Mouse (Mus musculus): ENCODE data around the gene Chmp2b. TPM values are rescaled to one million over a fixed set of nuclear protein-coding genes. Genes with fewer than 3 reads are reported as not detected.

Chmp2b gene
- polyA plus RNA-seq, 1 experiment from 2014 or later: 18.4 TPM

DNA sequence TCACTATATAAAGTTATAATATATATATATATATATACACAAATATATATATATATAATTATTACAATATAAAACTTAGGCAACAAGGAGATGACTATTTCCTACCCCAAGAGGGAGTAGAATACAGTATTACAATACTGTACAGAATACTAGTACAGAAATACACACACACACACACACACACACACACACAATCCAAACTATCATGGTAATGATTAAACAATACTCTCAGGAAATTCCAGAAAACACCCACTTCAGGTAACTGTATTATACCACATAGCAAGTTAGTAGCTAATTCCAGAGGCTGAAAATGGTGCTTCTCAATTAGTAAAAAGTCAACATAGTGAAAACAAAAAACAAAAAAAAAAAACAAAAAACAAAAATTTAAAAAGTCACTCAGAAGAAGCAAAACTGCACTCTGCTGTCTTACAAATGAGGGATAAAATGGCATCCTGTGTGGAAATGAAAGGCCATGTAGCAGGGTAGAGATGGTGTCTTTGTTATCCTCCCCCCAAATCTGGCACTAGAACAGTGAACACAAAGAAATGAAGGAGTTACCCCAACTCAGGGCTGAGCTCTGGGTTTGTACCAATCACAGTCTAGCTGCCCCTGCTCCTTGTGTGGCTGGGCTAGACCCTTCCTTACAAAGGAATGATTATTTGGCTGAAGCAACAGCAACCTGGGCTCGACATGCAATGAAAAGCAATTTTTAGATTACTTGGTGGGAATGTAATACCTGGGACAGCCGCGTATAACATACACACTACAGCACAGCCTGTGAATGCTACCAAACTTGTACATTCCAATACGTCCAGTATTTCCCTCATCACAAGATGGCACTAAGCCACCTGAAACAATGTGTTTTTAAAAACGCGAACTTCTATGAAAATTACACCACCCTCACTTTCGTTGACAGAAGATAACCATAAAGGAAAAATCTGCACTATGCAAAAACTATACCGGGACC is 1.2 kb downstream of the Chmp2b start:
- H3K9ac ChIP-seq: peak overlapping the region; percentile 84
- DNase-seq (no peak), ATAC-seq (ENCODE audit: low read depth) (no peak)
- peaks cover 14% of the 10 kb centered on the region for H3K4me1 ChIP-seq (replicated peaks)
- H3K4me2 ChIP-seq: peak overlapping the region; percentile 85
- H3K4me3 ChIP-seq (replicated peaks): peak overlapping the region; percentile 87
- WGBS (ENCODE audit: insufficient replicate concordance): 11% methylated on average over 8 of the region's 8 CpGs
- H3K9me3 ChIP-seq (replicated peaks): no peaks in the 10 kb centered on the region
- no peaks in the 10 kb centered on the region for H3K36me3 ChIP-seq
- H3K27me3 ChIP-seq: no peaks in the 10 kb centered on the region
- H3K27ac ChIP-seq: no peak overlapping the region

DNA sequence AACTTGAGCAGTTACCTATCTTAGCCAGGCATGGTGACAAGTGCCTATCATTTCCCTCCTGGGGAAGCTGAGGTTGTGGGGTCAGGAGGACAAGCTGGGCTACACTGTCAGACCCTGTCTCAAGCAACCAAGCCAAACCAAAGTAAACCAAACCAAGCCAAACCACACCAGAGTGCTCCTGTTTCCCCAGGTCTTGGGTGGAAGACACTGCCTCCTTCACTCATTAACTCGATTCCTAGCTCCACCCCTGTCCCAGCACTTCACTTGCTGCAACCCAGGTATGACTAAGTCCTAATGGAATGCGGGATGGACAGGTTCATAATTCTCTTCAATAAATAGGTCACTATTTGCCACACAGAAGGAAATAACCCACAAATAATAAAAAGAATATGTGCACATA is 2.9 kb downstream of the Chmp2b start:
- H3K27me3 ChIP-seq: no peaks in the 10 kb centered on the region
- DNase-seq (no peak), ATAC-seq (ENCODE audit: low read depth) (no peak)
- WGBS (ENCODE audit: insufficient replicate concordance): 74% methylated on average over 2 of the region's 2 CpGs
- H3K4me1 ChIP-seq (replicated peaks): peaks cover 14% of the 10 kb centered on the region
- no peak overlapping the region for H3K4me2 ChIP-seq
- H3K9me3 ChIP-seq (replicated peaks): no peaks in the 10 kb centered on the region
- H3K36me3 ChIP-seq: no peaks in the 10 kb centered on the region
- no peak overlapping the region for H3K9ac ChIP-seq
- no peak overlapping the region for H3K27ac ChIP-seq
- H3K4me3 ChIP-seq (replicated peaks): no peak overlapping the region

DNA sequence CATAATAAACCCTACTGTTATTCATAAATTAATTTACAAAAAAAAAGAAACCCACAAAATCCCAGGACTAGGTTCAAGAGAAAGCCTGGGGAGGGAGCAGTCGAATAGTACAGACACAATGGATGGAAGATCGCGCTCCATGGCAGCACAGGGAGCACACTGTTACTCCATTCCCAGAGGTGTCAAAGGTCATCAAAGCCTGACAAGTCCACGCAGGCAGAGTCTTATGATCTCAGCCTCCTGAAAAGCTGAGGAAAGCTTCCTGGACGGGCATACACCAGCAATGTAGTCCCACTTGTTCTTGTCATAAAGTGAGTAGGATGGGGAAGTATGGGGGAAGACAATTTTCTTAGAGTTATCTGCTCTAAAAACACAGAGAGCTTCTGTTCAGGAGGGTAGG is 5.2 kb downstream of the Chmp2b start:
- H3K27me3 ChIP-seq: no peaks in the 10 kb centered on the region
- WGBS (ENCODE audit: insufficient replicate concordance): 67% methylated on average over 5 of the region's 5 CpGs
- no peak overlapping the region for H3K9ac ChIP-seq
- peaks cover 9% of the 10 kb centered on the region for H3K4me1 ChIP-seq (replicated peaks)
- no peak overlapping the region for H3K4me3 ChIP-seq (replicated peaks)
- DNase-seq (no peak), ATAC-seq (ENCODE audit: low read depth) (no peak)
- H3K4me2 ChIP-seq: no peak overlapping the region
- H3K27ac ChIP-seq: no peak overlapping the region
- H3K9me3 ChIP-seq (replicated peaks): no peaks in the 10 kb centered on the region
- H3K36me3 ChIP-seq: no peaks in the 10 kb centered on the region

DNA sequence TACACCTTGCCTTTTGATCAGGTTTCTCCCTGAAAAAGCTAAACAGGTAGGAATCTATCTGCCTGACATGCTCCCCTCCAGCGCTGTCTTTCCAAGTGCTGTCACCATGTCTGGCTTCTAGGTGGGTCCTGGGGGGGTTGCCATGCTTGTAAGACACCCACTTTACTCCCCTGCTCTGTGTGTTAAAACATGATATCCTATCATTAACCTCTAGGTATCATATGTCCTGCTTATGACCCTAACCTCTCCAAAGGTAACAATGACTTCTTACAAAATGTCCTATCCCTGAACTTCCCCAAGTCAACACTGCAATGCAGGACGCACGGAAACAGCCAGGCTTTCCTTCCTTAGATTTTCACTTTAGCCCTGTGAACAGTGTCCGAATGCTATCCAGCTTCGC is 8.3 kb downstream of the Chmp2b start:
- Histone ChIP-seq H3K9ac (no peak overlapping the region), H3K9me3 (replicated peaks) (no peaks in the 10 kb centered on the region), H3K4me3 (replicated peaks) (no peak overlapping the region), H3K4me1 (replicated peaks) (no peaks in the 10 kb centered on the region), H3K36me3 (no peaks in the 10 kb centered on the region), H3K27ac (no peak overlapping the region), H3K27me3 (no peaks in the 10 kb centered on the region), H3K4me2 (no peak overlapping the region)
- 63% methylated on average over 5 of the region's 5 CpGs for WGBS (ENCODE audit: insufficient replicate concordance)
- DNase-seq: no peak
- ATAC-seq (ENCODE audit: low read depth): no peak

DNA sequence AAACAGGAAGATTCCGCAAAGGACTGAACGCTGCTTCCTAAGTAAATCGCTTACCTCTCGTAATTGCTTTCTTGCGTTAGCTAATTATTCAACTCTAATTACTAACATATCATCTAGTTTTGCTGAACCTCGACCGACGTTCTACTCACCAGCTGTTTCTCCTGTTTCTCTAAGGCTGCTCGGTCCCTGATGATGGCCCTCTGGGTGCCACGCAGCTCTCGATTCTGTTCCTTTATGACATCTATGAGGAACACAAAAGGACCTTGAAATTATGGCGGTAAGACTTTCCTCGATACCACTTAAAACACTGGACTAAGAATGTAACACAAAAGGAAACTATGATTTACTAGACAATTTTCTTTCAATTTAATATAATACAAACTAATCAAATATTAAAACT is 11.7 kb downstream of the Chmp2b start:
- Histone ChIP-seq H3K36me3 (no peaks in the 10 kb centered on the region), H3K4me3 (replicated peaks) (no peak overlapping the region), H3K4me2 (no peak overlapping the region), H3K27ac (no peak overlapping the region), H3K9me3 (replicated peaks) (no peaks in the 10 kb centered on the region), H3K27me3 (no peaks in the 10 kb centered on the region), H3K4me1 (replicated peaks) (no peaks in the 10 kb centered on the region), H3K9ac (no peak overlapping the region)
- no peak for ATAC-seq (ENCODE audit: low read depth)
- 85% methylated on average over 13 of the region's 13 CpGs for WGBS (ENCODE audit: insufficient replicate concordance)
- no peak for DNase-seq

DNA sequence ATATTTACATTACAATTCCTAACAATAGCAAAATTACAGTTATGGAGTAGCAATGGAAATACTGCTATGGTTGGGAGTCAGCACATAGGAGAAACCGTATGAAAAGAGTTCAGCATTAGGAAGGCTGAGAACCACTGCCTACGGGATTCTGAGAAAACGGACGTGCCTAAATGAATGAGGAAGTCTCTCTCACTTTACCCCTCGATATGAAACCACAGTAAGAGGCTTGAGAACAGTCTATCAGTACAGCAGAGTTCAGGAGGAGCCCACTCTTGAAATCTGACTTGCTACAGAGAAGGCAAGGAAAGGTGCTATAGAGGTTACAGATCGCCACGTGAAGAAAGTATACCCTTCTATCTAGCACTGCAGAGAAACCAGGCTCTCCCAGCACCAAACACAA is 13.6 kb downstream of the Chmp2b start:
- no peak for ATAC-seq (ENCODE audit: low read depth)
- H3K4me1 ChIP-seq (replicated peaks): no peaks in the 10 kb centered on the region
- DNase-seq: no peak
- H3K27ac ChIP-seq: no peak overlapping the region
- 40% methylated on average over 7 of the region's 7 CpGs for WGBS (ENCODE audit: insufficient replicate concordance)
- no peaks in the 10 kb centered on the region for H3K9me3 ChIP-seq (replicated peaks)
- no peak overlapping the region for H3K9ac ChIP-seq
- H3K27me3 ChIP-seq: no peaks in the 10 kb centered on the region
- no peak overlapping the region for H3K4me3 ChIP-seq (replicated peaks)
- peaks cover 4% of the 10 kb centered on the region; the same call in 1 of the 2 replicates for H3K36me3 ChIP-seq
- no peak overlapping the region for H3K4me2 ChIP-seq

DNA sequence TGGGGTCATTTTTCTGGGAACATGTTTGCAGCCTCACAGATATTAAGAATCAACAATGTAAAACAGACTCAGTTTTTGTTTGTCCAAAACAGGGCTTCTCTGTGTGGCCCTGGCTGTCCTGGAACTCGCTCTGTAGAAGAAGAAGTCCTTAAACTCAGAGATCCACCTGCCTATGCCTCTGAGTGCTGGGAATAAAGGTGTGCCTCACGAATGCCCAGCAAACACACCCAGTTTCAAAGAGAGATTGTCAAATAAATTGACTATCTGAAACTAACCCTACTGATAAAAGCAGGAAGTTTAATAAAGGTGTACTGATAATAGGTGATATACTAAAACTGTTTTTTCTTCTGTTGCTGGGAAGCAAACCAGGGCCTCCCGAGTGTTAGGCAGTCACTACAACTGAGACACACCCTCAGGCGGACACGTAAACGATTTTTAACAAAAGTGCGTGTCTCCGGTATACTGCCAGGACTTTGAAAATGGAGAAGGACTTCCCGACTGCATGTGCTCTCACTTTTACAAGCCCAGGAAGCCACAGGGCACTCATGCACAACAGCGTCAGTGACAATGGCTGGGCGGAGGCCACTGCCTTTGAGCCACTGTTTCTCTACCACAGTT is 18.7 kb downstream of the Chmp2b start:
- H3K36me3 ChIP-seq: peaks cover 10% of the 10 kb centered on the region
- WGBS (ENCODE audit: insufficient replicate concordance): 71% methylated on average over 11 of the region's 11 CpGs
- no peaks in the 10 kb centered on the region for H3K9me3 ChIP-seq (replicated peaks)
- no peaks in the 10 kb centered on the region for H3K27me3 ChIP-seq
- no peak for DNase-seq
- no peaks in the 10 kb centered on the region for H3K4me1 ChIP-seq (replicated peaks)
- H3K27ac ChIP-seq: no peak overlapping the region
- H3K4me3 ChIP-seq (replicated peaks): no peak overlapping the region
- no peak for ATAC-seq (ENCODE audit: low read depth)
- no peak overlapping the region for H3K9ac ChIP-seq
- no peak overlapping the region for H3K4me2 ChIP-seq

DNA sequence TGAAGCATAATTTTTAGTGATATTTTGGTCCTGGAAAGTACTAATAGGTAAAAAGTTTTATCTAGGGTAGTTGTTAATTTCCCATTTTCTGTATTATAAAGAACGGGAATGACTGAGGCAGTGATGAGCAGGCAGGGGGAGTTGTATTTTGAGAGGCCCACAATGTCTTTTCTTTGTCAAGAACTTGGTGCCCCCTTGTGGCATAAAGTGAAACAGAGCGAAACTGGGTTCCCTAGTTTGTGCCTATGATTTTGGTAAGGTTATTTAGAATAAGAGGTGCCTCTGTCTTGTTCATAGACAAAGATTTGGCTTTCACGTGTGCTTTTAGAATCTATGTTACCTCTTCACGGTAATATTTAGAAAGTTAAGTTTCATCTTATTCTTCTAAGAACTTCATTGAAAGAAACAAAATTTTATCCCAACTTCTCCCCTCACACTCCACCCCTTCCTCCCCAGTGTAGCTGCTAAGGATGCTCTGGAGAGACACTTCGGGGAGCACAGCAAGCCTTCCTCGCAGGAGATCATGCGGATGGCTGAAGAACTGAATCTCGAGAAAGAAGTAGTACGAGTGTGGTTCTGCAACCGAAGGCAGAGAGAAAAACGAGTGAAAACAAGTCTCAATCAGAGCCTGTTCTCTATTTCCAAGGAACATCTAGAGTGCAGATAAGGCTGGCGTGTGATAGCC is 29.1 kb downstream of the Chmp2b start:
- H3K4me1 ChIP-seq (replicated peaks): no peaks in the 10 kb centered on the region
- ATAC-seq (ENCODE audit: low read depth) (no peak), DNase-seq (no peak)
- no peak overlapping the region for H3K4me3 ChIP-seq (replicated peaks)
- H3K36me3 ChIP-seq: no peaks in the 10 kb centered on the region
- H3K27ac ChIP-seq: no peak overlapping the region
- no peak overlapping the region for H3K4me2 ChIP-seq
- WGBS (ENCODE audit: insufficient replicate concordance): 21% methylated on average over 12 of the region's 12 CpGs
- no peaks in the 10 kb centered on the region for H3K27me3 ChIP-seq
- H3K9me3 ChIP-seq (replicated peaks): no peaks in the 10 kb centered on the region
- no peak overlapping the region for H3K9ac ChIP-seq

DNA sequence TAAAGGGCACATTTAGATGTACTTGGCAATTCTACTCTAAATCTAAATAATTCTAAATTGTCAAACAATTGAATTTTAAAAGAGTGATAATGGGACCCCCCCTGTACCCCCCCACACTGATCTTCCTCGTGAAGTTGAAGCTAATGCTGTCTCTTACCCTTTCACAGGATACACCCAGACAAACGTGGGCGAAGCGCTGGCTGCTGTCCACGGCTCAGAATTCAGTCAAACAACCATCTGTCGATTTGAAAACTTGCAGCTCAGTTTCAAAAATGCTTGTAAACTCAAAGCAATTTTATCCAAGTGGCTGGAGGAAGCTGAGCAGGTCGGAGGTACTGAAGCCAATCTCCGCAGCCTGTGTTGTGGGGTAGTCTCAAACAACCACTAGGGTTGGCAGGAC is 30.9 kb downstream of the Chmp2b start:
- H3K4me1 ChIP-seq (replicated peaks): no peaks in the 10 kb centered on the region
- no peak overlapping the region for H3K4me3 ChIP-seq (replicated peaks)
- DNase-seq (no peak), ATAC-seq (ENCODE audit: low read depth) (no peak)
- H3K9ac ChIP-seq: no peak overlapping the region
- H3K27ac ChIP-seq: no peak overlapping the region
- no peaks in the 10 kb centered on the region for H3K27me3 ChIP-seq
- H3K9me3 ChIP-seq (replicated peaks): no peaks in the 10 kb centered on the region
- WGBS (ENCODE audit: insufficient replicate concordance): 55% methylated on average over 8 of the region's 8 CpGs
- H3K4me2 ChIP-seq: no peak overlapping the region
- H3K36me3 ChIP-seq: no peaks in the 10 kb centered on the region

DNA sequence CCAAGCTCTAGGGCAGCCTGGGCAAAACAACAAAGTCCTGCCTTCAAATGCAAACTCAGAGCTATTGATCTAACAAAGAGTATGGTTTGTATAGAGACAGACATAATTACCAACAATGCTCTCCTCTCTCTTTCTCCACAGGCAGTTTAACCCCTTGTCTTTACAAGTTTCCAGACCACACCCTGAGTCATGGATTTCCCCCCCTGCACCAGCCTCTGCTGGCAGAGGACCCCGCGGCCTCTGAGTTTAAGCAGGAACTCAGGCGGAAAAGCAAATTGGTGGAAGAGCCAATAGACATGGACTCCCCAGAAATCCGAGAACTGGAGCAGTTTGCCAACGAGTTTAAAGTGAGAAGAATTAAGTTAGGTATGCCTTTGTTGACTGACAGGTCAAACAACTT is 32.9 kb downstream of the Chmp2b start:
- H3K4me3 ChIP-seq (replicated peaks): no peak overlapping the region
- no peaks in the 10 kb centered on the region for H3K4me1 ChIP-seq (replicated peaks)
- ATAC-seq (ENCODE audit: low read depth): no peak
- no peak overlapping the region for H3K4me2 ChIP-seq
- H3K9ac ChIP-seq: no peak overlapping the region
- 37% methylated on average over 5 of the region's 5 CpGs for WGBS (ENCODE audit: insufficient replicate concordance)
- no peaks in the 10 kb centered on the region for H3K36me3 ChIP-seq
- no peaks in the 10 kb centered on the region for H3K27me3 ChIP-seq
- no peak for DNase-seq
- no peak overlapping the region for H3K27ac ChIP-seq
- H3K9me3 ChIP-seq (replicated peaks): no peaks in the 10 kb centered on the region

DNA sequence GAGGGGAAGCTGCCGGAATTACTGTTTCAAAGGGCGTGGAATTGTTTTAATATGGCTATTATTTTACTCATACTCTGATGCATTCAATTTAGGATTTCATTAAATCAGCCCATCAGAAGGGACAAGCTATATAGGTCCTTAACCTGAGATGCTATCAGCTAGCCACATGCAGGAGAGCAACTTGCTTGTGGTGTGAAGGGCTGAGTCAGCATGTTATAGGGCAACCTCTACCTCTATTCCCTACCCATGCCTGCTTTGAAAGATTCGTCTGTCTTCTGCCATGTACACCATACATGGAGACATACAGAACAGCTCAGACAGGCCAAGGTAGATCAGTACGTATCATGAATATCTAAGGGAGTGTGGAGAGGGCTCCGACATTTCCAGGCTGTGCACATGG is 35.8 kb downstream of the Chmp2b start:
- Histone ChIP-seq H3K9ac (no peak overlapping the region), H3K27ac (no peak overlapping the region), H3K36me3 (no peaks in the 10 kb centered on the region), H3K4me2 (no peak overlapping the region), H3K9me3 (replicated peaks) (no peaks in the 10 kb centered on the region), H3K27me3 (no peaks in the 10 kb centered on the region), H3K4me1 (replicated peaks) (no peaks in the 10 kb centered on the region), H3K4me3 (replicated peaks) (no peak overlapping the region)
- no peak for DNase-seq
- ATAC-seq (ENCODE audit: low read depth): no peak
- WGBS (ENCODE audit: insufficient replicate concordance): 69% methylated on average over 5 of the region's 5 CpGs

All from liver, embryonic 13.5 days (tissue).